Mouse (Mus musculus): ENCODE measurements around the gene Bpifa6. TPM values are rescaled to one million over a fixed set of nuclear protein-coding genes. Genes with fewer than 3 reads are reported as not detected.

Bpifa6 gene
- polyA plus RNA-seq, 1 experiment from 2014 or later = not detected

DNA sequence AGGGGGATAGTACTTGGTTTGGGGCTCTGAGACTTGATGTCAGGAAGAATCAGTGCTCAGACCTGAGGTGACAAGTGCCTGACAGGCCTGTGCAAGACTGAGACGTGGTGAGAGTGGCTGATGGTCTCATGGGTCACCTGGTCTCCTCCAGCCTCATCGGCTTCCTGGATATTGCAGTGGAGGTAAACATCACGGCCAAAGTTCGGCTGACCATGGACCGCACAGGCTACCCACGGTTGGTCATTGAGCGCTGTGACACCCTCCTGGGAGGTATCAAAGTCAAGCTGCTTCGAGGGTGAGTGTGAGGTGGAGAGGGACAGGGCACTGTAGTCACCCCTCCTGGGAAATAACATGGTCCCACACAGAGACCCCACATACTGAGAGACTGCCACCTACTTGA, 30.2 kb upstream of the Bpifa6 start:
- H3K4me1 ChIP-seq (ENCODE audit: insufficient read depth, low read depth, low read length) = no peaks in the 10 kb centered on the region
- ATAC-seq (no peak), DNase-seq (ENCODE audit: low spot score) (no peak)
- H3K4me2 ChIP-seq (replicated peaks; ENCODE audit: low read depth, low read length) = no peak overlapping the region
- 73% methylated on average over 8 of the region's 8 CpGs for WGBS
- no peak overlapping the region for H3K4me3 ChIP-seq (ENCODE audit: low read depth, low read length)
- H3K36me3 ChIP-seq (ENCODE audit: insufficient read depth, low read length) = no peaks in the 10 kb centered on the region
- H3K27ac ChIP-seq (ENCODE audit: low read length) = no peak overlapping the region
- no peak overlapping the region for H3K9ac ChIP-seq (replicated peaks; ENCODE audit: low read depth)
- no peaks in the 10 kb centered on the region for H3K27me3 ChIP-seq (replicated peaks; ENCODE audit: insufficient read depth, low read length)
- no peaks in the 10 kb centered on the region for H3K9me3 ChIP-seq (ENCODE audit: low read length)
- TF ChIP-seq CTCF (IDR thresholded peaks at IDR 0.05) = no peak
- TF ChIP-seq EP300 (IDR thresholded peaks at IDR 0.05) = no peak

DNA sequence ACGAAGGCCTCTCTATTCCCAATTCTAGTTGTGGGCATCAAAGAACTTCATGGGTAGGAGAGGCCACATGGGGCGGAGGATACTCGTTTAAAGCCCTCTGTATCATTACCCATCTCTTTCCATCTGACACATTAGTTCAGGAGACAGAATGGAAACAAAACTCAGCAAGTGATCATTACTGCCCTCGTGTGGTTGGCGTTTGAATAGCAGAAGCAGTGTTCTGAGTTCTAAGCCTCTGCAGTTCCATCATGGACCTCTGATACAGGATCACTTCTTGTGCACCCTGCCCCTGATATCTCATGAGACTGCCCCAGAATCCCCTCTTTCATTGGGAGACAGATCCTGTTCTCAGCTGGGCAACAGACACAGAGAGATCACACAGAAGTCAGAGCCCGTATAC, 21.8 kb upstream of the Bpifa6 start:
- no peak overlapping the region for H3K27ac ChIP-seq (ENCODE audit: low read length)
- DNase-seq (ENCODE audit: low spot score) (peak; percentile 40), ATAC-seq (no peak)
- H3K4me1 ChIP-seq (ENCODE audit: insufficient read depth, low read depth, low read length) = no peaks in the 10 kb centered on the region
- H3K27me3 ChIP-seq (replicated peaks; ENCODE audit: insufficient read depth, low read length) = no peaks in the 10 kb centered on the region
- no peak overlapping the region for H3K4me2 ChIP-seq (replicated peaks; ENCODE audit: low read depth, low read length)
- H3K9me3 ChIP-seq (ENCODE audit: low read length) = no peaks in the 10 kb centered on the region
- TF ChIP-seq EP300 (IDR thresholded peaks at IDR 0.05) (no peak), CTCF (IDR thresholded peaks at IDR 0.05) (peak; percentile 77)
- H3K4me3 ChIP-seq (ENCODE audit: low read depth, low read length) = no peak overlapping the region
- no peak overlapping the region for H3K9ac ChIP-seq (replicated peaks; ENCODE audit: low read depth)
- 29% methylated on average over 6 of the region's 6 CpGs for WGBS
- H3K36me3 ChIP-seq (ENCODE audit: insufficient read depth, low read length) = no peaks in the 10 kb centered on the region

DNA sequence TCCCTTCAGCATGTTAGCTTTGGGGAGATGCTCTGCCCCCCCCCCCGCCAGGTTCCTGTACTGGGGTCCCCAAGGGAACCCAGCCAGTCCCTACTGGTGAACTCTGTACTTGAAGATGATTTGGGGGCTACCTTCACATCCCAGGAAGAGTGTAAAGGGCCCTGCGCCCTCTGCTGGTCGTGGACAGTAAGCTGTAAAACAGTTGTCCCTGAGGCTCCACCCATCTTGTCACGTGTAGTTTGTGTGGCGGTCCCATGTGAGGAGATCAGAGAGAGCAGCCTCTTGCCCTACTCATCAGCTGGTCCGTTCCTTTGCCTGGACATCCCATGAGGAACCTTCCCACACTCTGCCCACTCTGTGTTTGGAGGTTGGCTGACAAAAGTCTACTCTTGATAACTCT, 20.9 kb upstream of the Bpifa6 start:
- no peaks in the 10 kb centered on the region for H3K4me1 ChIP-seq (ENCODE audit: insufficient read depth, low read depth, low read length)
- DNase-seq (ENCODE audit: low spot score) = peak; percentile 64
- peak; percentile 30 for ATAC-seq
- 9% methylated on average over 6 of the region's 6 CpGs for WGBS
- H3K4me3 ChIP-seq (ENCODE audit: low read depth, low read length) = no peak overlapping the region
- H3K4me2 ChIP-seq (replicated peaks; ENCODE audit: low read depth, low read length) = no peak overlapping the region
- no peaks in the 10 kb centered on the region for H3K36me3 ChIP-seq (ENCODE audit: insufficient read depth, low read length)
- no peak overlapping the region for H3K9ac ChIP-seq (replicated peaks; ENCODE audit: low read depth)
- no peak overlapping the region for H3K27ac ChIP-seq (ENCODE audit: low read length)
- H3K27me3 ChIP-seq (replicated peaks; ENCODE audit: insufficient read depth, low read length) = no peaks in the 10 kb centered on the region
- TF ChIP-seq EP300 (IDR thresholded peaks at IDR 0.05) (no peak), CTCF (IDR thresholded peaks at IDR 0.05) (peak; percentile 72)
- no peaks in the 10 kb centered on the region for H3K9me3 ChIP-seq (ENCODE audit: low read length)

DNA sequence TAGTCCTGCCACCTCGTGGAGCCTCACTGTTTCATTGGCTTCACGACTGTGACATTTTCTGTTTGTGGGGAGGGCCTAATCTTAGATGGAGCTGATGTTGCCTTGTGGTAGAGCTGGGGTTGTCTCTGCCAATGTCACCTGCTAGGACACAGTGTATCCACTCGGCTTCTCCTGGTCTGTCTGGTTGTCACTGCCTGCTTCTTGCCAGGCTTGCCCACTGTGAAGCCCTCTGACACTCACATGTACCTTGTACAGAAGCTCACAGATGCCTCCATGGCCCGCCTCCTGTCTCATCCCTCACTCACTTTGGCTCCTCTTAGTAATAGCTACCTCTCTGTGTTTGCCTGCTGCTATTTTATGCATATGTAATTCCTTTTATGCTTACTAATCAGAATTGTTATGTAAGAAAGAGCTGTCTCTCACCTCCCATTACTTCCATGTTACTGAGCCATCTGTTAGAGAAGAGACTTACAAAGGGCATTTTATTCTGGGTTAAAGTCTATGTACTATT, 11.9 kb upstream of the Bpifa6 start:
- H3K27me3 ChIP-seq (replicated peaks; ENCODE audit: insufficient read depth, low read length) = no peaks in the 10 kb centered on the region
- ATAC-seq (no peak), DNase-seq (ENCODE audit: low spot score) (no peak)
- no peak overlapping the region for H3K4me3 ChIP-seq (ENCODE audit: low read depth, low read length)
- no peak overlapping the region for H3K9ac ChIP-seq (replicated peaks; ENCODE audit: low read depth)
- TF ChIP-seq EP300 (IDR thresholded peaks at IDR 0.05) (no peak), CTCF (IDR thresholded peaks at IDR 0.05) (no peak)
- 68% methylated on average over 4 of the region's 4 CpGs for WGBS
- no peaks in the 10 kb centered on the region for H3K9me3 ChIP-seq (ENCODE audit: low read length)
- H3K4me2 ChIP-seq (replicated peaks; ENCODE audit: low read depth, low read length) = no peak overlapping the region
- no peak overlapping the region for H3K27ac ChIP-seq (ENCODE audit: low read length)
- H3K36me3 ChIP-seq (ENCODE audit: insufficient read depth, low read length) = no peaks in the 10 kb centered on the region
- H3K4me1 ChIP-seq (ENCODE audit: insufficient read depth, low read depth, low read length) = no peaks in the 10 kb centered on the region

DNA sequence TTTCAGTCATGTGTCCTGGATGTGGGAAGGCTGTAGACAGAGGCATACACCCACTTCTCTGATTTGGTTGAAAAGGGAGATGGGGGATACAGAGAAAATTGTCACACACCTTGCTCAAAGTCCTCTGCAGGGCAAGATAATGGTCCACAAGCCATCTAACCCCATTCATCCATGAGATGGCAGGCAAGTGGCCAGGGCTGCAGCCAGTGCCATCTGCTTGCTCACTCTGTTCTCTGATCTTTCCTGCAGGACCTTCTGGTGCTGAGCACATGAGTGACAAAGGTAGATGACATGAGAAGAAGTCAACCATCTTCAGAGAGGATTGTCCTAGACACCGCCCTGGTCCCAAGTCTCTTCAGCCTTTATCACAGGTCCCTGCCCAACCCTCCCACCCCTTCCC, 11.4 kb upstream of the Bpifa6 start:
- Histone ChIP-seq H3K9me3 (ENCODE audit: low read length) (no peaks in the 10 kb centered on the region), H3K4me1 (ENCODE audit: insufficient read depth, low read depth, low read length) (no peaks in the 10 kb centered on the region), H3K36me3 (ENCODE audit: insufficient read depth, low read length) (no peaks in the 10 kb centered on the region), H3K27ac (ENCODE audit: low read length) (no peak overlapping the region), H3K4me3 (ENCODE audit: low read depth, low read length) (no peak overlapping the region), H3K4me2 (replicated peaks; ENCODE audit: low read depth, low read length) (no peak overlapping the region), H3K27me3 (replicated peaks; ENCODE audit: insufficient read depth, low read length) (no peaks in the 10 kb centered on the region), H3K9ac (replicated peaks; ENCODE audit: low read depth) (no peak overlapping the region)
- no peak for ATAC-seq
- no peak for DNase-seq (ENCODE audit: low spot score)
- WGBS = 95% methylated on average over 1 of the region's 1 CpGs
- TF ChIP-seq EP300 (IDR thresholded peaks at IDR 0.05) = no peak
- TF ChIP-seq CTCF (IDR thresholded peaks at IDR 0.05) = no peak

DNA sequence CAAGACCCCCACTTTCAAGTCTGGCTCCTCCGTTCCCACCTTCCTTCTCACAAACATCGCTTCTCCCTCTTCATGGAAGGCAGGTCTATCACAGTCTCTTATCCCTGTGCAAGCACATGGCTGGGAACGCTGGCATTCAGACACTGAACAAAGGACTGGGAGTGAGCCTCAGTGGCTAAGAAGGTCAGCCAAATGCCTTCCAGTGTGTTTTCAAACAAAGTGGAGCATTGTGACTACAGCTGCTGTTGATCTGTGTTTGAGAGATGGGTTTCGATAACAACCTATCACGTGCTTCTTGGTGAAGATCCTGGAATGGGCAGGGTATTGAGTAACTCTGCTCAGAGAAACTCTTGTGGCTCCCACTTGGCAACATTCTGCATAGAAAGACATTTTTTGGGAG, 4.5 kb upstream of the Bpifa6 start:
- Histone ChIP-seq H3K9ac (replicated peaks; ENCODE audit: low read depth) (no peak overlapping the region), H3K4me1 (ENCODE audit: insufficient read depth, low read depth, low read length) (no peaks in the 10 kb centered on the region), H3K4me3 (ENCODE audit: low read depth, low read length) (no peak overlapping the region), H3K4me2 (replicated peaks; ENCODE audit: low read depth, low read length) (no peak overlapping the region), H3K9me3 (ENCODE audit: low read length) (no peaks in the 10 kb centered on the region), H3K27ac (ENCODE audit: low read length) (no peak overlapping the region), H3K36me3 (ENCODE audit: insufficient read depth, low read length) (no peaks in the 10 kb centered on the region), H3K27me3 (replicated peaks; ENCODE audit: insufficient read depth, low read length) (no peaks in the 10 kb centered on the region)
- DNase-seq (ENCODE audit: low spot score) (peak; percentile 53), ATAC-seq (no peak)
- WGBS = 61% methylated on average over 5 of the region's 5 CpGs
- TF ChIP-seq CTCF (IDR thresholded peaks at IDR 0.05) = no peak
- no peak for TF ChIP-seq EP300 (IDR thresholded peaks at IDR 0.05)

DNA sequence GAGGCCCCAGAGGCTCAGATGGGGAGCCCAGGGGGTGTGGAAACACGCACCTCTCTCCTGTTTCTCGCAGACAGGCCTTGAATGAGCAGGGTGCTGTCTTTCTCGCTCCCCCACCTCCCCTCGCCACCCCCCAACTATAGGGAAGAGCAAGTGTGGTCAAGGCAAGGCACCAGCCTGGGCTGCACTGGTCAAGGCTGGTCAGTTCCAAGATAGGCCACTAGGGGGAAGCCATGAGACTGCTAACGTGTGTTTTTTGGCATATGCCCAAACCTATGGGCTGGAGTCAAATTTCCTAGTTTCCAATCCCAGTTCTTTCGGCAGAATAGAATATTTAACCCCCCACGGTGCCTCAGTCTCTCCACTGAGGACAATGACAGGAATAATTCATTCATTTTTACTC, 21.0 kb downstream of the Bpifa6 start:
- H3K36me3 ChIP-seq (ENCODE audit: insufficient read depth, low read length) = no peaks in the 10 kb centered on the region
- 2% methylated on average over 7 of the region's 7 CpGs for WGBS
- no peak overlapping the region for H3K27ac ChIP-seq (ENCODE audit: low read length)
- ATAC-seq (peak; percentile 26; the same call in 1 of the 2 replicates), DNase-seq (ENCODE audit: low spot score) (peak; percentile 81)
- TF ChIP-seq CTCF (IDR thresholded peaks at IDR 0.05) = peak; percentile 97
- TF ChIP-seq EP300 (IDR thresholded peaks at IDR 0.05) = no peak
- no peak overlapping the region for H3K4me2 ChIP-seq (replicated peaks; ENCODE audit: low read depth, low read length)
- no peak overlapping the region for H3K4me3 ChIP-seq (ENCODE audit: low read depth, low read length)
- no peaks in the 10 kb centered on the region for H3K27me3 ChIP-seq (replicated peaks; ENCODE audit: insufficient read depth, low read length)
- no peaks in the 10 kb centered on the region for H3K9me3 ChIP-seq (ENCODE audit: low read length)
- H3K9ac ChIP-seq (replicated peaks; ENCODE audit: low read depth) = no peak overlapping the region
- H3K4me1 ChIP-seq (ENCODE audit: insufficient read depth, low read depth, low read length) = no peaks in the 10 kb centered on the region

Data from lung, postnatal 0 days (tissue).